ENCODE assay signal across 8 mouse cellular contexts in genomic region chrX:38600177-38600994, GRCm38 (mm10). TPM values are rescaled to one million over a fixed set of nuclear protein-coding genes. Genes with fewer than 3 reads are reported as not detected.
DNase-seq lines count a peak whose midpoint lies in the region; ATAC-seq and TF ChIP-seq lines count a peak whose summit lies in the region.

Gene Mcts1, plus strand, starts transcription at chrX:38600578.

- ATAC-seq in cerebellum, adult (ENCODE audit: insufficient number of reproducible peaks, low FRiP score, low TSS enrichment) = peak; percentile 91
- peak; percentile 94 for ATAC-seq in forebrain, embryonic 14.5 days
- ATAC-seq in neural tube, embryonic 15.5 days (ENCODE audit: low FRiP score) = peak; percentile 95

- TF ChIP-seq POLR2A in ES-Bruce4 (IDR thresholded peaks at IDR 0.05; ENCODE audit: insufficient read depth, low read length) = peak; percentile 22

- intact Hi-C loops in heart, postnatal 14 days (cut with DNase I) = loop anchor here (5.0 kb wide), 1 partner anchor 38 kb away; no protein-coding TSS in a partner anchor

- 28% methylated on average over 26 of the region's 26 CpGs for WGBS in forebrain, embryonic 14.5 days
- WGBS in neural tube, embryonic 15.5 days = 18% methylated on average over 26 of the region's 26 CpGs

- DNase-seq in forebrain, embryonic 14.5 days (ENCODE audit: low spot score) = peak; percentile 94
- peak; percentile 55 to 67 for DNase-seq in heart, postnatal 14 days
- DNase-seq in layer of hippocampus, adult 11-12 months (ENCODE audit: low spot score) = peak; percentile 82
- peak; percentile 79 to 83 for DNase-seq in lung, adult 18-20 months
- DNase-seq in testis, postnatal 14 days (ENCODE audit: low spot score) = peak; percentile 72

- H3K27me3 ChIP-seq in ES-Bruce4 (ENCODE audit: control insufficient read depth, insufficient read depth, low read length, poor library complexity, severe bottlenecking) = no peaks in the 10 kb centered on the region
- H3K27me3 ChIP-seq in forebrain, embryonic 14.5 days (replicated peaks; ENCODE audit: control insufficient read depth, insufficient read depth, low read length) = no peaks in the 10 kb centered on the region
- no peaks in the 10 kb centered on the region for H3K27me3 ChIP-seq in neural tube, embryonic 15.5 days (replicated peaks)

- TF ChIP-seq CTCF in ES-Bruce4 (IDR thresholded peaks at IDR 0.05; ENCODE audit: low read depth, low read length) = no peak

- H3K9me3 ChIP-seq in ES-Bruce4 (replicated peaks; ENCODE audit: control insufficient read depth, insufficient read depth, low read length, poor library complexity, severe bottlenecking) = no peaks in the 10 kb centered on the region
- no peaks in the 10 kb centered on the region for H3K9me3 ChIP-seq in forebrain, embryonic 14.5 days (replicated peaks; ENCODE audit: control insufficient read depth, low read length)
- no peaks in the 10 kb centered on the region for H3K9me3 ChIP-seq in neural tube, embryonic 15.5 days (replicated peaks)

- peak within 1 kb of the TSS; percentile 30 for H3K27ac ChIP-seq in ES-Bruce4 (ENCODE audit: insufficient read depth, low read length)
- peak within 1 kb of the TSS; percentile 74 for H3K27ac ChIP-seq in forebrain, embryonic 14.5 days (ENCODE audit: low read depth, low read length)
- peak within 1 kb of the TSS; percentile 84 for H3K27ac ChIP-seq in neural tube, embryonic 15.5 days (replicated peaks)

- TF ChIP-seq EP300 in ES-Bruce4 (IDR thresholded peaks at IDR 0.05; ENCODE audit: insufficient read depth, low read depth, low read length) = no peak

- no peaks in the 10 kb centered on the region for H3K36me3 ChIP-seq in ES-Bruce4 (ENCODE audit: control insufficient read depth, insufficient read depth, low read length, poor library complexity, severe bottlenecking)
- no peaks in the 10 kb centered on the region for H3K36me3 ChIP-seq in forebrain, embryonic 14.5 days (ENCODE audit: control insufficient read depth, insufficient read depth, low read length)
- no peaks in the 10 kb centered on the region for H3K36me3 ChIP-seq in neural tube, embryonic 15.5 days

- peak within 1 kb of the TSS; percentile 60 for H3K4me2 ChIP-seq in forebrain, embryonic 14.5 days (ENCODE audit: low read length)
- H3K4me2 ChIP-seq in neural tube, embryonic 15.5 days = peak within 1 kb of the TSS; percentile 56

- H3K4me3 ChIP-seq in ES-Bruce4 (ENCODE audit: low read depth, low read length) = peak within 1 kb of the TSS; percentile 90
- H3K4me3 ChIP-seq in forebrain, embryonic 14.5 days (ENCODE audit: low read depth, low read length) = peak within 1 kb of the TSS; percentile 43
- peak within 1 kb of the TSS; percentile 51 for H3K4me3 ChIP-seq in neural tube, embryonic 15.5 days (replicated peaks)

- H3K4me1 ChIP-seq in ES-Bruce4 (ENCODE audit: control insufficient read depth, insufficient read depth, low read length) = no peaks in the 10 kb centered on the region
- H3K4me1 ChIP-seq in forebrain, embryonic 14.5 days (ENCODE audit: control insufficient read depth, insufficient read depth, low read length) = no peaks in the 10 kb centered on the region
- H3K4me1 ChIP-seq in neural tube, embryonic 15.5 days = no peaks in the 10 kb centered on the region

- peak within 1 kb of the TSS; percentile 84 for H3K9ac ChIP-seq in ES-Bruce4 (ENCODE audit: low read depth, poor library complexity, severe bottlenecking)
- H3K9ac ChIP-seq in forebrain, embryonic 14.5 days (ENCODE audit: low read length) = peak within 1 kb of the TSS; percentile 63
- peak within 1 kb of the TSS; percentile 59 for H3K9ac ChIP-seq in neural tube, embryonic 15.5 days (replicated peaks)

RNA-seq across cellular contexts. Expression of gene Mcts1, which starts in this region (rescaled TPM):
- 153 and 160 TPM in 2 replicates for polyA plus RNA-seq in ES-Bruce4 (2011; ENCODE audit: insufficient read depth, insufficient read length, low read depth, missing spikeins)
- polyA plus RNA-seq in forebrain, embryonic 14.5 days (2014; fragmentation: Nextera tagmentation; extraction: Ambion mirVana) = 160 and 162 TPM in 2 replicates
- 10 to 100 TPM; 37.9 to 48.7 TPM for total RNA-seq in heart, postnatal 14 days (2021)
- 187 and 223 TPM in 2 replicates for polyA plus RNA-seq in neural tube, embryonic 15.5 days (2015; fragmentation: Nextera tagmentation; extraction: Ambion mirVana)

Comparison
In these comparisons a context has a peak if more than half of its experiments do, and no peak if none do; other contexts are left out.
1. Peak in every context shown above with its lines: DNase-seq, ATAC-seq, H3K4me3 ChIP-seq and H3K27ac ChIP-seq.
2. H3K27ac ChIP-seq: peak in every context shown above with its lines; median percentile 84 in neural tube, embryonic 15.5 days; 74 in forebrain, embryonic 14.5 days; 30 in ES-Bruce4.